Mouse (Mus musculus) neural tube, embryonic 13.5 days (tissue): ENCODE measurements around the gene Nfatc4. TPM values are rescaled to one million over a fixed set of nuclear protein-coding genes. Genes with fewer than 3 reads are reported as not detected.

Experiments used
- ATAC-seq: fragments of 200-750 bp; cut with Nextera tagmentation; 2 replicates; pipeline ENCODE4 v1.8.0; 2017; ENCODE audit warnings: low read depth, mild to moderate bottlenecking, moderate TSS enrichment, moderate library complexity
- H3K27ac ChIP-seq: fragments of 300-500 bp; sonication (generic); replicated peaks from 2 replicates; pipeline ENCODE4 v1.5.1; 2015; ENCODE audit warnings: moderate library complexity, mild to moderate bottlenecking, inconsistent platforms
- H3K27me3 ChIP-seq: fragments of 300-500 bp; sonication (generic); 2 replicates; pipeline ENCODE4 v1.6.1; 2015; ENCODE audit warnings: mild to moderate bottlenecking, inconsistent platforms
- H3K36me3 ChIP-seq: fragments of 300-500 bp; sonication (generic); 2 replicates; pipeline ENCODE4 v1.6.1; 2015; ENCODE audit warnings: mild to moderate bottlenecking, inconsistent platforms
- H3K4me1 ChIP-seq: fragments of 300-500 bp; sonication (generic); replicated peaks from 2 replicates; pipeline ENCODE4 v1.6.1; 2015; ENCODE audit warnings: inconsistent platforms
- H3K4me2 ChIP-seq: fragments of 300-500 bp; sonication (generic); 2 replicates; pipeline ENCODE4 v1.6.1; 2015; ENCODE audit warnings: inconsistent platforms, mild to moderate bottlenecking, moderate library complexity
- H3K4me3 ChIP-seq: fragments of 300-500 bp; sonication (generic); 2 replicates; pipeline ENCODE4 v1.5.1; 2015; ENCODE audit warnings: mild to moderate bottlenecking, inconsistent platforms
- H3K9ac ChIP-seq: fragments of 300-500 bp; sonication (generic); 2 replicates; pipeline ENCODE4 v1.6.1; 2015; ENCODE audit warnings: moderate library complexity, mild to moderate bottlenecking, inconsistent platforms
- H3K9me3 ChIP-seq: fragments of 300-500 bp; sonication (generic); 2 replicates; pipeline ENCODE4 v1.6.1; 2016; ENCODE audit warnings: inconsistent platforms
- WGBS: fragments of 180-500 bp; shearing (Covaris S2); methylation state at CpG from one replicate; pipeline ENCODE4 v1.1.7; 2015; 5-methylcytosine and 5-hydroxymethylcytosine counted together
- polyA plus RNA-seq: library from polyadenylated mRNA; unstranded; fragments of >200 nt; fragmentation: Nextera tagmentation; extraction: Ambion mirVana; gene quantifications from 2 replicates; pipeline ENCODE4 v1.2.1, GENCODE M21; 2015

Gene Nfatc4
- polyA plus RNA-seq, 1 experiment from 2014 or later: 12.2 TPM

DNA sequence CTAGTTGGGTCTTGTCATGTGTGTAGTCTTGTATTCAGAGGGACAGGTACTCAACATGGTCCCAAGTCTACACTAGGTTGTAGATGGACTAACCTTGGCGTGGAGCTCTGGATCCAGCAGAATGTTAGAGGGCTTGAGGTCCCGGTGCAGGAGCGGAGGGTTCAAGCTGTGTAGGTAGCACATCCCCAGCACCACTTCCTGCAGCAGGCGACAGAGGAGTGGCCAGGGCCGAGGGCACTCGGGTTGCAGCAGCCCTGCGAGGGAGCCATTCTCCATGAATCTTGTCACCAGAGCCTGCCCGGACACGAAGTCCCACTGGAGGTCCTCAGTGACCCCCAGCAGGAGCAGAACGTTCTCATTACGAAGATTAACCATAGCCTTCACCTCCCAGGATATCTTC is 35.2 kb upstream of the Nfatc4 start:
- H3K4me3 ChIP-seq: 0 out of 2 replicates have a peak overlapping the region, but pooled peaks have one; percentile 31
- 33% methylated on average over 11 of the region's 11 CpGs for WGBS
- H3K27ac ChIP-seq: no peak overlapping the region
- peak overlapping the region; percentile 53 for H3K4me2 ChIP-seq
- peaks cover 18% of the 10 kb centered on the region for H3K4me1 ChIP-seq
- 0 out of 2 replicates have a peak overlapping the region, but pooled peaks have one; percentile 41 for H3K9ac ChIP-seq
- H3K27me3 ChIP-seq: peaks cover 81% of the 10 kb centered on the region
- no peaks in the 10 kb centered on the region for H3K36me3 ChIP-seq
- no peak for ATAC-seq
- H3K9me3 ChIP-seq: no peaks in the 10 kb centered on the region

DNA sequence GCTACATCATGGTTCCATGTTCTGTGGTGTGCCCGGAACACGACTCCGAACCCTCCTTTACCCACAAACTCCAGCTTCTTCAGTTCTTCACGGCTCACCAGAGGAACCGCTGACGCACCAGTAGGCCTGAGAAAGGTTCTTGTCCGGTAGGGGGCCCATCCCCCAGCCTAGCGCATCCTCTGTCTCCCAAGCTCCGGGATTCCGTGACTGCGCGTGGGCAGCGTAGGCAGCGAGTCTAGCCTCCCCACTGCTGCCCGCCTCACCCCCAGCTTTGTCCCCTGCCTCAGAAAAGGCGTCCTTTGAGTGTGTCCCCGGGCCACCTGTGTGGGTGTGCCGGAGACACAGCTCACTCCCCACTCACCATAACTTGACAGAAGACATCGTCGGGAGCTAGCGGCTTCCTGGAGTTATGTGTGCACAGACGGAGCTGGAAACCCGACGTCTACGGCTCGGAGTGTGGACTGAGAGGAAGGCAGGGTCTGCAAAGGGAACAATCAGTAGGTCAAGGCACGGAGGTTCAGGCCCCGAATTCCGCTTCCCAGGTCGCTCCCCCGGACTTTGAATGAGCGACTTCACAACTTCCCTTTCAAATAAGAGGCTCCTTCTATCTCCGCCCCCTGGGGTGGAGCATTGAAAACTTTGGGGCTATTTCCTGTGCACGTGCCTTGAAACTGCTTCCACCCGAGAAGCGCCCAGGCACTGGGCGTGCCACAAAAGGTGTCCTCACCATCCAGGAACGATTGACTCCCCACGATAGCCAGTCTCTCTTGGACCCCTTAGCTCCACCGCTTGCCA is 34.5 kb upstream of the Nfatc4 start, which contains the start of gene Ripk3:
Gene Ripk3, minus strand, starts transcription at position 610 of the 795 bp plus-strand sequence.
- peaks cover 15% of the 10 kb centered on the region for H3K4me1 ChIP-seq
- H3K9ac ChIP-seq: peak within 1 kb of the TSS; percentile 41; the same call in 1 of the 2 replicates
- peak within 1 kb of the TSS; percentile 31 for H3K4me3 ChIP-seq
- peaks cover 74% of the 10 kb centered on the region for H3K27me3 ChIP-seq
- no peaks in the 10 kb centered on the region for H3K36me3 ChIP-seq
- WGBS: 5% methylated on average over 40 of the region's 40 CpGs
- H3K9me3 ChIP-seq: no peaks in the 10 kb centered on the region
- ATAC-seq: no peak
- H3K27ac ChIP-seq: no peak within 1 kb of the TSS
- H3K4me2 ChIP-seq: peak within 1 kb of the TSS; percentile 53

DNA sequence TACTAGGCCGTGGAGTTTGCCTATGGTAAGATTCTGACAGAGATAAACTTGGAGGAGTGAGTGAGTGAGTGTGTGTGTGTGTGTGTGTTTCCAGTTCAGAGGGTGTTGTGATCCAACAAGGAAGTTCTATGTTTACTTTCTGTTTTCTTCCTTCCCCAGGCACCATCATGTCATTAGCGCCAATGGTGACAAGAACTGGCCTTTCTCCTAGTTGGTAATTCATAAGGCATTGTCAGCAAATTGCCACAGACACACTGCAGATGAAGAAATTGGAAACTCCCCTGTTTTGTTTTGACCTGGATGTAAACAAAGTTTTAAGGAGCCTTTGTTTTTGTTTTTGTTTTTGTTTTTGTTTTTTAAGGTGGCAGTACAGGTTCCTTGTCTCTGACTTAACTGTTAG is 29.5 kb upstream of the Nfatc4 start:
- WGBS: 71% methylated on average over 2 of the region's 2 CpGs
- no peak for ATAC-seq
- Histone ChIP-seq H3K27me3 (peaks cover 24% of the 10 kb centered on the region), H3K4me2 (no peak overlapping the region), H3K9ac (no peak overlapping the region), H3K4me1 (peaks cover 1% of the 10 kb centered on the region), H3K9me3 (no peaks in the 10 kb centered on the region), H3K27ac (no peak overlapping the region), H3K36me3 (no peaks in the 10 kb centered on the region), H3K4me3 (no peak overlapping the region)

DNA sequence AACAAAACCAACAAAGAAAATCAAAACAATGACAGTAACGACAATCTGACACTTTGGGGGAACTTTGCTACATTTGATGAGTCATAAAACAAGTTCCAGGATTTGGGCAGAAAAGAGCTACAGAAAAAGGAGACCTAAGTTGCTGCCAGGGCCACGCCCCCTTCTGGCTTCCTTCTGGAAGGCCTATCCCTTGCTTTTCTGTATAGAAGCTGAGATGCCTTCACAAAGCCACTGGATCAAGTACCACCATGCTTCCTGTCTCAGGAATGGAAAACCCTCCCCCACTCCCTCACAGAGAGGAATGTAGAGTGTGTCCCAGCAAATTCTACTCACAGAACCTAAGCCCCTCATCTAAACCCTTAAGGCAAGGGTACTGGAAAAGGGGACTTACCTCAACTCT is 29.0 kb upstream of the Nfatc4 start:
- Histone ChIP-seq H3K27me3 (peaks cover 19% of the 10 kb centered on the region), H3K4me2 (no peak overlapping the region), H3K9me3 (no peaks in the 10 kb centered on the region), H3K4me1 (no peaks in the 10 kb centered on the region), H3K27ac (no peak overlapping the region), H3K9ac (no peak overlapping the region), H3K4me3 (no peak overlapping the region), H3K36me3 (no peaks in the 10 kb centered on the region)
- no peak for ATAC-seq
- 69% methylated on average over 2 of the region's 2 CpGs for WGBS

DNA sequence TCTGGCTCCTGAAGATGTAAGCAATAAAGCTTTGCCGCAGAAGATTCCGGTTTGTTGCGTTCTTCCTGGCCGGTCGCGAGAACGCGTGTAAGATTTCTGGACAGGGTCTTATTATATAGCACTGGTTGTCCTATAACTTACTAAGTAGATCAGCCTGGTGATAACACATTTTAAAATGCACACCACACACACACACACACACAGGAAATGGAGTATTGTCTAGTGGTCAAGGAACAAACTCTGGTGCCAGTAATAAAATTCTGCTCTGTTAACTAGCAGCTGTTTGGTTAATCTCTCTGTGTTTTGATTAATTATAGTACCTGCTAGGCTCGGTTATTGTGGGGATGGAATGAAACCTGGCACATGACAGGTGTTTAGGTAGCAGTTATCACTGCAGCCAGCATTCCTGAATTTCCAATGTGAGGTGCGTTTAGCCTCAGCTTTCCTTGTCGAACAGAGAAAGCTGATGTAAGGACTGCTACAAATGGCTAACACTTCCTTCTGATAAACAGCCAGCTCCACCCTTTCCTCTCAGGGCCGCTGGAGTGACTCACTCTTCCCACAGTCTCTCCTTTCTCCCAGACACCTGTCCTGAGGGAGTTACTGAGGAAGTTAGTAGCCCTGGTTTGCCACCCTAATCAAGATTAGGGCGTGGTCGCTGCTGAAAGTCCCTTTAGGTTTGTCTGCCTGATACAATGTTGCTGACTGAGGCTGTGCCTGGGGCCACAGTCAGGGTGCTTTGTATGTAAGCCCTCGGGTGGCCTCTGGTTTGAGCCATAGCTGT is 27.4 kb upstream of the Nfatc4 start:
- ATAC-seq: no peak
- Histone ChIP-seq H3K9ac (no peak overlapping the region), H3K36me3 (no peaks in the 10 kb centered on the region), H3K4me3 (no peak overlapping the region), H3K4me2 (no peak overlapping the region), H3K4me1 (no peaks in the 10 kb centered on the region), H3K9me3 (no peaks in the 10 kb centered on the region), H3K27ac (no peak overlapping the region), H3K27me3 (peaks cover 2% of the 10 kb centered on the region; the same call in 1 of the 2 replicates)
- WGBS: 87% methylated on average over 15 of the region's 15 CpGs

DNA sequence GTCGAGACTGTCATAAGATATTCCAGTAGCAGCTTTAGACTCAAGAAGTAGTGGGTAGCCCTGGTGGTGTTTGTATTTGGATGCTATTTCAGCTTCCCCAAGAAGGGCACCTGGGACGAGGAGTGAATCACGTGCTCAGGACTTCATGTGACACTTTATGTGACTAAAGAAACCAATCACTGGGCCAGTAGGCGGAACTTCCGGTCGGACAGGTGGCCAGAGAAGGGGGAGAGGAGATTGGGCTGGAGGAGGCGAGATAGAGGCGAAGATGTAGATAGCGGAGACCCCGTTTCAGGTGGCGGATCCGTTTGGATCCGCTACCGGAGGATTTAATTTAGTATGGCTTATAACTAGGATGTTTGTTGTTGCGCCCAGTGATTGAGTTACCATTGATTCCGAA is 8.1 kb upstream of the Nfatc4 start:
- Histone ChIP-seq H3K4me2 (peak overlapping the region; percentile 66), H3K4me1 (peaks cover 9% of the 10 kb centered on the region; the same call in 1 of the 2 replicates), H3K9ac (peak overlapping the region; percentile 68), H3K36me3 (no peaks in the 10 kb centered on the region), H3K27ac (no peak overlapping the region), H3K9me3 (no peaks in the 10 kb centered on the region), H3K4me3 (peak overlapping the region; percentile 45), H3K27me3 (no peaks in the 10 kb centered on the region)
- peak; percentile 81 for ATAC-seq
- 24% methylated on average over 16 of the region's 16 CpGs for WGBS

DNA sequence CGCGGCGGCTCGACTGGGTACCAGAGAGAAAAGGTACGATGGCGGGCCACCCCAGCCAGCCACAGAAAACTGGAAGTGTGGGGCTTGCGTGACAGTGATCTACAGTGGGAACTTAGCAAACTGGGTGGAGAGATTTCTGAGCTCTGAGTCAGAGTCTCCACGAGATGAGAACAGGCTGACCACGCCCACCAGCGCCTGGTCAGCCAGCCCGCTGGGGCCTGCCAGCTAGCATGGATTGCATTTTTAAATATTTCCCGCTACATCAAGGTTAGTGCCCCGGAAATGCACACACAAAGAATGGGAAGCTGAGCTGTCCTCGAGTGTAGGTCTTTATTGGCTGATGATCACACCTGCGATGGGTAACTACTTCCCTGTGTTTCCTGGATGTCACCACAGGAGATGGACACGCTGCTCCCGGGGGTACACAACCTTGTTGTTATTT is 7.6 kb upstream of the Nfatc4 start:
- Histone ChIP-seq H3K27me3 (no peaks in the 10 kb centered on the region), H3K27ac (no peak overlapping the region), H3K36me3 (no peaks in the 10 kb centered on the region), H3K4me1 (peaks cover 9% of the 10 kb centered on the region; the same call in 1 of the 2 replicates), H3K9me3 (no peaks in the 10 kb centered on the region), H3K9ac (peak overlapping the region; percentile 68), H3K4me2 (peak overlapping the region; percentile 66), H3K4me3 (peak overlapping the region; percentile 45)
- peak; percentile 77 for ATAC-seq
- WGBS: 21% methylated on average over 17 of the region's 17 CpGs

DNA sequence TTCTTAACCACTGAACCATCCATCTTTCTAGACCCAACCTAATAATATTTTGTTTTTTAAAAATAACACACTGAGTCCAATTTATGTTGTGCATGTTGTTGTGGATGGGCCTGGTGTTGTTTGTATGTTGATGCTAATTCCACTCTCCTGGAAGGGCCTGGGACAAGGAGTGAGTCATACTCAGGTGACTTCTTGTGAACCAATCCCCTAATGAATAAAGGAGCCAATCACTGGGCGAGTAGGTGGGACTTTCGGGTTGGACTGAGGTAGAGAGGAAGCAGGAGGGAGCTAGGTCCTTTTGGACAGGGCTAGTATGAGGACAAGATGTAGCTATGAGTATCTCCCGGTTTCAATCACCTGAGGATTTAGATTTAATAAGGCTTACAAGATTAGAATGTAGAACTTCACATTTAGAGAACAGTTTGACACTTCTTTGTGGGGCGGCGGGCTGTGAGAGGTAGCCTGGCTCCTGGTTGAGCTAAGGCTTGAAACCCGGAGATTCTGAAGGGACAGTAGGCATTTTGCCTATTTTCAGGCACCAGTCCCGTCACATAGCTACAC is 3.0 kb upstream of the Nfatc4 start:
- 84% methylated on average over 7 of the region's 7 CpGs for whole genome bisulfite sequencing
- no peaks in the 10 kb centered on the region for H3K9me3 ChIP-seq
- no peak overlapping the region for H3K4me3 ChIP-seq
- H3K9ac ChIP-seq: no peak overlapping the region
- no peak overlapping the region for H3K27ac ChIP-seq
- H3K27me3 ChIP-seq: peaks cover 9% of the 10 kb centered on the region
- H3K36me3 ChIP-seq: no peaks in the 10 kb centered on the region
- peaks cover 32% of the 10 kb centered on the region for H3K4me1 ChIP-seq
- ATAC-seq: no peak
- no peak overlapping the region for H3K4me2 ChIP-seq

DNA sequence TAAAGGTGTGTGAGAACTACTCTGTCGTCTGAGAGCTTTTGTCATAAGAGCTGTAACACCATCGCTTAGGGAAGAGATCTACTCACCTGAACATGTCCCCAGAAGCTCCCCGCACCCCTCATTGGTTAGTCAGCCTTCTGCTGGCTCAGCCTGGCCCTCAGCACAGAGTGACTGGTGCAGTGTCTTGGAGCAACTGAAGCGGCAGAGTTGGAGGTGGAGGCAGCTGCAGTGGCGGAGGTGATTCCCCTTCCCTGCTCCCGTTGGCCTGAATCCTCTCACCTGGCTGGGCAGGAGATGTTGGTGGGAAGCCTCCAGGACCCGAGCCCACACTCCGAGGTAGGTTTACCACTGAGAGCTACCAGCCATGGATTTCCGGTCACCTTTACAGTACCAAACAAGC is 2.4 kb upstream of the Nfatc4 start:
- peaks cover 33% of the 10 kb centered on the region for H3K4me1 ChIP-seq
- no peaks in the 10 kb centered on the region for H3K9me3 ChIP-seq
- ATAC-seq: no peak
- H3K27ac ChIP-seq: no peak overlapping the region
- no peak overlapping the region for H3K4me3 ChIP-seq
- H3K27me3 ChIP-seq: peaks cover 15% of the 10 kb centered on the region
- H3K36me3 ChIP-seq: no peaks in the 10 kb centered on the region
- H3K9ac ChIP-seq: no peak overlapping the region
- WGBS: 87% methylated on average over 9 of the region's 9 CpGs
- H3K4me2 ChIP-seq: no peak overlapping the region

DNA sequence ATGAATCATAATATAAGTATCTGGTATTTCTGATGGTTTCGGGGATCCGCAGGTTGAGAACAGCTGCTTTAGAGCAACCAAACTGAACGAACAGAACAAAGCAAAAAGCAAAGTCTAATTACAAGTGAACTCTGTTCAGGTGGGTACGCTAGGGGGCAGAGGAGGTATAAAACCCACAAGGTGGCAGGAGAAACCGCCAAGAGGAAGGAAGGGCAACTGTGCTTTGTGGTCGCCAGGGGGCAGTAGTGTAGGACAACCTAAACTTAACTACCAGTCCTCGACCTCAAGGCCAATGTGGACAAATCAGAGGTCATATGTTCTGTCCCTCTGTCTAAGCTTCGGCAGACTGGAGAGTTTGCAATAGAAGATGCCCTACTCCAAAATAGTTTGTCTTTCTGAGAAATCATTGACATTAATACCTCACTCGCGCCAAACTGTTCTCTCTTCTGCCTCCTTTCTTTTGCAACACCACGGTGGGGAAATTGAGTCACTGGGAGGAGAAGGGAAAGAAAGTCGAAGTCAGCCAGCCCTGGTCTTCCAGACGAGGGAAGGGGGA is 431 bp upstream of the Nfatc4 start:
- H3K27ac ChIP-seq: peak overlapping the region; percentile 86
- H3K4me3 ChIP-seq: peak overlapping the region; percentile 60
- H3K4me2 ChIP-seq: peak overlapping the region; percentile 87
- ATAC-seq: no peak; the same call in 1 of the 2 replicates
- no peaks in the 10 kb centered on the region for H3K9me3 ChIP-seq
- H3K27me3 ChIP-seq: peaks cover 34% of the 10 kb centered on the region
- 8% methylated on average over 13 of the region's 13 CpGs for WGBS
- H3K9ac ChIP-seq: peak overlapping the region; percentile 82
- peaks cover 50% of the 10 kb centered on the region for H3K4me1 ChIP-seq
- no peaks in the 10 kb centered on the region for H3K36me3 ChIP-seq

DNA sequence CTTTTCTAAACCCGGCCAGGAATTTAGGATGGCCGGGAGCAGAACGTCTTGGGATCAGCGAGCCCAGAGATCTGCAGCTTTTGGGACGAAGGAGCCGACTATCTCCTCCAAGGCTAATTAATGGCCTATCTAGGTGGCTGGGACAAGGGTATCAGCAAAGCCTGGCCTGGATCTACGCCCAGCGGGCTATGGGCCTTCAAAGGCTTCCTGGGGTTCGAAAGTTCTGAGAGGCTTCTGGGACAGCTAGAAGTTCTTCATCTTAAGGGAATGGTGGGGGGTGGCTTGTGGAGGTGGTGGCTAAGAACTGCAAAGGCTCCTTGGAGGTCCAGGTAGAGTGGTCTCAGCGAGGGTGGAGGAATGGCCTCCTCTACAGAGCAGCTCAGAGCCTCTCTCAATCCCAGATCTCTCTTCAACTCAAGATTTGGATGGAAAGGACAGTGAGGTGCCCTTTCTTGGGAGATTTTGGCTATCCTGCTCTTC is 1.1 kb downstream of the Nfatc4 start:
- WGBS: under 1% methylated on average over 10 of the region's 10 CpGs
- H3K9ac ChIP-seq: peak overlapping the region; percentile 82
- H3K9me3 ChIP-seq: no peaks in the 10 kb centered on the region
- peak overlapping the region; percentile 86 for H3K27ac ChIP-seq
- peak overlapping the region; percentile 60 for H3K4me3 ChIP-seq
- H3K36me3 ChIP-seq: no peaks in the 10 kb centered on the region
- H3K4me1 ChIP-seq: peaks cover 57% of the 10 kb centered on the region
- H3K4me2 ChIP-seq: peak overlapping the region; percentile 87
- H3K27me3 ChIP-seq: peaks cover 36% of the 10 kb centered on the region
- peak; percentile 37 for ATAC-seq
